Mouse (Mus musculus) gastrocnemius, adult 18-20 months (tissue): ENCODE measurements around the gene Slc25a38. TPM values are rescaled to one million over a fixed set of nuclear protein-coding genes. Genes with fewer than 3 reads are reported as not detected.

Experiments used
- DNase-seq: peaks from one replicate; pipeline ENCODE4 v3.0.0; 2021; ENCODE audit warnings: low spot score
- long read RNA-seq, 2 experiments: library from polyadenylated mRNA; stranded (forward); transcript quantifications; one replicate each; pipeline ENCODE4 v2.0.0; 2021
- total RNA-seq, 2 experiments: library from RNA; stranded (reverse); gene quantifications; 2 replicates each; pipeline ENCODE4 v1.2.3; 2021

Slc25a38 gene
- total RNA-seq: 10 to 100 TPM; 11.6 to 11.7 TPM
- long read RNA-seq, experiment 1, transcript Slc25a38-201 (7 exons, 1,791 nt): major isoform, 17 of 22 reads
- long read RNA-seq, experiment 1, partial matches to known transcripts: 1 of 22 reads
- long read RNA-seq, experiment 1, other reads (novel, unspliced or antisense): 4 of 22 reads
- long read RNA-seq, experiment 2, transcript Slc25a38-201 (7 exons, 1,791 nt): major isoform, 10 of 14 reads
- long read RNA-seq, experiment 2, partial matches to known transcripts: 1 of 14 reads
- long read RNA-seq, experiment 2, other reads (novel, unspliced or antisense): 3 of 14 reads

DNA sequence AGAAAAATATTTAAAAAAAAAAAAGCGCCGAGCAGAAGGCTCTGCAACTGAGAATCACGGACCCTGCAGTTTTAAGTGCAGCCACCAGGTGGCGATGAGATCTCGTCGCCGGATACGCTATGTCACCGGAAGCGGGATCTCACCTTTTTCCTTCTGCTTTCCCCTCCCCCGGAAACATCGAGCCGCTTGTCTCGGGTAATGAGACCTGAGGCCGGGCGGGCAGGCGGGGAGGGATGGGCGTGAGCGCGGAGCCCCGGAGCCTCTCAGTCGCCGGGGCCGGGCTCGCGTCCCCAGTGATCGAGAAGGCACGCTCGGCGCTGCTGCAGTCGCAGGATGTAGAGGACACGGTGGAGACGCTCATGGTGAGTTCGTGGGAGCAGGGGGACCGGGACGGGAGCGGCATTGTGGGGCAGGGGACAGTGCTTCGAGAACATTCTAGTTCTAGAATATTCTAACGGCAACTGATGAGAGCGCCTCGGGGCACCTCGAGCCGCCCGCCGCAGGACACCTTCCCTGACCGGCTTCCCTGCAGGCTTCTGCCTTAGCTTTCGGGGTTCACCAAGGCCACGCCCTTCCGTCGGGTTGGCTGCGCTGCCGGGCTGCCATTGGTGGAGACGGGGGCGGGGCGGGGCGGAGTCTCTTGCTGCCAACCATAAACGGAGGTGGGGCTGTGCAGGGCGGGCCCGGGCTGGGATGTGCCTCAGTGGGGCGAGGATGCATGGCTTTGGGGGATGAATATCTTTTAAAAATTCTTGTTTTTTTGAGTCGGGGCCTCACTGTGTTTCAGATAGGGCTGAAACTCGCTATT, at the start of gene Slc25a38:
Gene Slc25a38 (plus strand): TSS at position 164 of the 808 bp plus-strand sequence.
- DNase-seq: peak; percentile 94

DNA sequence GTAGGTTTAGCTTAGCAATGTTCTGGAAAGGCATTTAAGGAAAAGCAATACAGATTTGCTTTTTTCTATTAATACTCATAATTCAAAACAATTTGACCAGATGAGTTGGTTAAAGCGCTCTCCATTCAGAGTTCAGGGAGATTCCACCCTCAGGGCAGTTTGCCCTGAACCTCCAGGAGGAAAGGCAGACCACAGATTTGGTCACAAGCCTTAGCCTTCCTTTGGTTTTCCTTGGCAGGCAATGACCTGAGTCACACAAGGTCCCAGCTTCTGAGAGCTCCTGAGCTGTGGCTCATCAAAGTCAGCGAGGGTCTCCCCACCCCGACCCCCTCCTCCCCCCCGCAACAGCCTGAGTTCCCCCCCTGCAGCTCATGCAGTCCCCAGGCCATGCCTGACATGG, 45.9 kb upstream of the Slc25a38 start:
- DNase-seq: no peak

DNA sequence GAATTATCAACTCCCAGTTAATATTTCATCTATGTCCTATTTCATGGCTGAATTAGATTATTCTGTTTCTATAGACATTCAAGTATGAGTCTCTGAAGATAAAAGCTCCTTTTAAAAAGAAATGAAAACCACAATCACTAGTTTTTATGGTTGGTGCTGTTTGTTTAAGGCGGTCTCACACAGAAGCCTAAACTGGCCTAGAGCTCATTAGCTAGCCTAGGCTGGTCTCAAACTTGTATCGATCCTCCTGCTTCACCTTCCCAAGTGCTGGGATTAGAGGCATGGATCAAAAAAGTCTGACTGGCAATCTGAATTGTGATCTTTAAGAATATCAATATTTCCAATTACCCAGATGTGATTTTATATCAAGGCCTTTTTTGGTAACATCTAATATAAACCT, 42.6 kb upstream of the Slc25a38 start:
- no peak for DNase-seq

DNA sequence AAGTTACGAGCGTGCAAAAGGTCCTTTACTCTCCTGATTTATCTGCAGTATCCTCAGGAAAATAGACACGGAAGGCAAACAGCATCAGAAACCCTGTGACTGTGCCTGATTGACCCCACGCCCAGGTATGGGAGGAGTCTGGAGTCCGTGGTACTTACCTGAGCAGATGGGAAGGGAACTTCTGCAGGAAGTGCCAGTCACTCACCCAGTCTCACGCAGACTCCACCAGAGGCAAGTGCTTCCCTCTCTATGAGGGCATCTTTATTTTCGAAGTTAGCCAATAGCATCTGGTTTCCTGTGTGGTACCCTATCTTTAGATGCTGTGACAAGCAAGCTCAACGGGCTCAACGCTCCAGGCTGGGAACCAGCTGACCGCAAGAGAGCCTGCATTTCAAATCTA, 42.1 kb upstream of the Slc25a38 start:
- no peak for DNase-seq

DNA sequence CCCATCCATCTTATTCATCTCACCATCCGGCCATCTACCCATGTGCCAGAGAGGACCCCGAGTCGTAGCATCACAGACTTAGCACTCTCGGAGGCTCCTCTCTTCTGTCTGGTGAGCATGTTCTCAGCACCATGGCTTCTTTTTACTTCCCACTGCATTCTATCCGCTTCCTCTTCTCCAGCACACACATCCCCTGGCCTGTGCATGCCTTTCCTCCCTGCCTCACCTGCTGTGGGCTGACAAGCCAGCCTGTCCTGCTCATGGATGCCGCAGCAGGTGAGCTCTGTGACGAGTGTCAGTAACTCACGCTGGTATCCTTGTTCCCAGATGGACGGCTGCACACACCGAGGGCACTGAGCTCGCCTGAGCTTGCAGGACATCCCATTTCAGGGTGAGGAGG, 40.4 kb upstream of the Slc25a38 start, which contains the start of gene Cx3cr1:
Gene Cx3cr1 (minus strand): TSS at position 101 of the 400 bp plus-strand sequence.
- no peak for DNase-seq

DNA sequence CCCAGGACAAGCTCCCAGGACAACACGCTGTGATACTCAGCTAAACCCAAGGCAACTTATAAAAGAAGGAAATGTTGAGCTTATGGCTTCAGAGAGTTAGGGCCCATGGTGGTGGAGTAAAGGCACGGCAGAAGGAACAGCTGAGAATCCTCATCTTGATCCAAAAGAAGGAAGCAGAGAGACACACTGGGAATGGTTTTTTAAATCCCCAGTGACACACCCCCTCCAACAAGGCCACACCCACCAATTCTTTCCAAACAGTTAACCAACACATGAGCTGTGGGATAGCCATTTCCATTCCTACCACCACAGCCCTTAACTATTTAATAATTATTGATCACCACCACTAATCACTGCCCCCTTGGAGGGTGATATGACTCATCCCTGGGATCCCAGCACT, 38.9 kb upstream of the Slc25a38 start:
- no peak for DNase-seq

DNA sequence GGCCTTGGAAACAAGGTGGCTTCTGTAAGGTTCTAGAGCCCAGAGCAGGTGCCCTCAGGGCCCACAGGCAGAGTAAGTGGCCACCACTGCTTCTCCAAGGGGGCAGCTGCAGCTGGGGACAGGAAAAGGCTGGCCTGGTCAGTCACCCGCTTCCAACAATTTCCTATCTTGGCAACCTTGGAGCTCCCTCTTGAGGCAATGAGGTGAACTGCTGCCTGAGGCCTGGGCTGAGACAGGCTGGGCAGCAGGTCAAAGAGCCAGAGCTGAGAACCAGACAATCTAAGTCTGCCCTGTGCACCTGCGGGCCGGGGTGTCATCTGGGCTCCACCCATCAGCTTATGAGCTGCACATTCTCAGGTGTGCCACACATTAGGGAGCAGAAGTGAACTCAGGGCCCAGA, 37.0 kb upstream of the Slc25a38 start:
- peak; percentile 86 for DNase-seq

DNA sequence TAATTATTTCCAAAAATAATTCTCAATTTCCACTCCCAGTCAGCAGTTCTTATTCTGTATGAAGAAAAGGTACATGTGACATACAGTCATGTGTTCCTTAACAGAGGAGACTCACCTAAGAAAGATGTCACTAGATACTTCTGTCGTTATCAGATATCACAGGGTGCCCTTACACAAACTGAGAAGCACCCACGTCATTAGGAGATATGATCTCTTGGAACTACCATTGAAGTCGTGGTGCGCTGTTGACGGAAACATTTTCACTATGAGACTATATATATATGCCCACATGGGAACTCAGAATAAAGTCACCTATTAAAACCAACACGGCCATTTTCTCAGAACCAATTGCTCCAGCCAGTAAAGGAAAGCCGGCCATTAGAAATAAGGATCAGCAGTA, 35.7 kb upstream of the Slc25a38 start:
- DNase-seq: no peak

DNA sequence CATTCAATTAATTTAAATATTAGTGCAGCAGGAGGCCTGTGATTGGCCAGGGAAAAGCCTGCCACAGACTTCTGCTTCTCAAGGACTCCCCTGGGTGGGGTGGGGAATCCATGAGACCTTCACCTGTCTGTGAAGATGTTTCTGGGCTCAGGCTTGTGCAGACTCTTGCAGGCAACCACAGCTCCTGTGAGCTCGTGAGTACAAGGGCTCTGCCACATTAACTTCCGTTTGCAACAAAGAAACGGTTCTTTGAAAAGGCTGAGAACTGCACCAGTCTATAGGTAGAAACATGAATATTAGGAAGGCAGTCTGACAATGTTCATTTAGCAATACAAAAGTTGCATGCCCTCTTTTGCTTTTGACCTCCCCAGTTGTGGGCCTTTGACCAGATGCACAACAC, 31.9 kb upstream of the Slc25a38 start:
- no peak for DNase-seq

DNA sequence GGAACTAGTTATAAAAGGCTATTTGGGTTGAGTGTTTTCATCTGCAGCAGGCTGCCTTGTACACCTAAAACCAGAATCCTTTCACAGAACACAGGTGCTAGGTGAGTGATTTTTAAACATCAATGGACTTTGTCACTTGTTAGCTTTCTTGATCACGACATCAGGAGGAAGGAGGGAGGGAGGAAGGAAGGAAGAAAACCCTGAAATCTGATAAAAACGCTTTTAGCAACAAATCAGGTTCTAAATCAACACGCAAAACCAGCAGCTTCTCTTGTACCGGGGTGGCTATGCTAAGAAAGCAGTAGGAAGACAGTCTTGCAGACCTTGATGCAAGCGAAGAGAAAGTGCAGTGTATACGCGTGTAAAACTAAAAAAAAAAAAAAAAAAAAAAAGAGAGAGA, 30.3 kb upstream of the Slc25a38 start:
- DNase-seq: no peak

DNA sequence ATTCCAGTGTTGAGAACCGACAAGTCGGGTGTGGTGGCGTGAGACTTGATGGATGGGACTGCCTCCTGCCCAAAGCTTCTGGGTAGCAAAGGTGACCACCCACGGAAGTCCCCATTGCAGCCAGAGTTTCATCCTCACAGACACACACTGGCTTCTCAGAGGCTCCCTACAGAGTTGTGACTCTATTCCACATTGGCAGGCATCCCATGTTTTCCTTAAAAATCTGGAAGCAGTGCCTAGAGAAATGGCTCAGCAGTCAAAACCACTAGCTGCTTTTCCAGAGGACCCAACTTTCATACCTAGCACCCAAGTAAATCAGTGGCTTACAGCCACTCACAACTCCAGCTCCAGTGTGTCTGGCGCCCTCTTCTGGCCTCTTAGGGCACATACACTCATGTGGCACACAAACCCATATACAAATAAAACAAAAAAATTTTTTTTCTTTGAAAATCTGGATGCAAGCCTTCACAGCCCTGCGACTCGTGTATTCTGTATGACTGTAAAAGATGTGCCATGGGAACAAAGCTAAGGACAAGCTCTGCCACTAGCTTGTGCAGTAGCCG, 29.5 kb upstream of the Slc25a38 start:
- DNase-seq: peak; percentile 38

DNA sequence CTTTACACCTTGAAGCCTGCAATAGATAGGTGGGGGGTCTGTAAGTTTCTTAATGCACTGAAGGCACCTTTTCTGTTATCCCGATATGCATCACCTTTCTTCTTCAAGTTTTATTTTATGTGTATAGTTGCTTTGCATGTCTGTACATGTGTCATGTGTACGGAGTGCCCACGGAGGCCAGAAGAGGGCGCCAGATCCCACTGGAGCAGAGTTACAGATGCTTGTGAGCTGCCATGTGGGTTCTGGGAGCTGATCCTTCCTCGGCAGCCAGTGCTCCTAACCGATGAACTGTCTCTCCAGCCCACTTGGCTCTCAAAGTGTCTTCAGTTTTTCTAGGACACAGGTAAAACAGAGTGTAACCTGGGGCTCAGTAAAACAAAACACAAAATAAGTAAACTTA, 28.9 kb upstream of the Slc25a38 start:
- no peak for DNase-seq

DNA sequence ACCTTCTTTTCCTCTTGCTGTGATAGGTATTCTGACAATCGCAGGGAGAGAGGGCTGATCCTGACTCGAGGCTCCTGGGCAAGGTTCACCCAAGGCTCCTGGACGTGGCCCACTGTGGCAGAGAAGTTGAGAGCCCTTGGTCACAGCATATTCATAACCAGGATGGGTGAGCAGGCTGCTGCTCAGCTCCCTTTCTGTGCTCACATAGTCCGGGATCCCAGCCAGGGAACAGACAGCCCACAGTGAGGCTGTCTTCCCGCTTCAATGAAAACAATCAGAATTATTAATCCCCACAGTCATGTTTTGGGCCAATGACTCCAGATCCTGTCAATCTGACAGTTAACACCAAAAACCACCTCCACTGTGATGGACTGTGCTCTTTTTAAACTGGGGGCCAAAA, 28.2 kb upstream of the Slc25a38 start:
- DNase-seq: no peak

DNA sequence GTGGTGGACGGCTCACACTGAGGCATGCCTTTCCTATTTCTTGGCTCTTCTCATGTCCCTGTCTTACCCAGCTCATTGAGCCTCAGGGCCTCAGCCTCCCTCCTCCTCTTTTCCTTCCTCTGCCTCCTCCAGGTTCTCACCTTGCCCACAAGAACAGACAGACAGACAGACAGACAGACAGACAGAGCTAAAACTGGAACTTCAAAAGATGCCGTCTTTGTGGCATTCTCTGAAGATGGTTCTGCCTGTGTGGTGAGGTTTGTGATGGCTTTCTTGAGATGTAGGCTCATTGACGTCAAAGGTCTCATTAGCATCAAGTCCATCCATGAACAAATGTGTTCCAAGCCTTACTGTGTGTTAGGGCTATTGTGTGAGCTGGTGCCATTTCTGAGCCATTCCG, 27.5 kb upstream of the Slc25a38 start:
- no peak for DNase-seq

DNA sequence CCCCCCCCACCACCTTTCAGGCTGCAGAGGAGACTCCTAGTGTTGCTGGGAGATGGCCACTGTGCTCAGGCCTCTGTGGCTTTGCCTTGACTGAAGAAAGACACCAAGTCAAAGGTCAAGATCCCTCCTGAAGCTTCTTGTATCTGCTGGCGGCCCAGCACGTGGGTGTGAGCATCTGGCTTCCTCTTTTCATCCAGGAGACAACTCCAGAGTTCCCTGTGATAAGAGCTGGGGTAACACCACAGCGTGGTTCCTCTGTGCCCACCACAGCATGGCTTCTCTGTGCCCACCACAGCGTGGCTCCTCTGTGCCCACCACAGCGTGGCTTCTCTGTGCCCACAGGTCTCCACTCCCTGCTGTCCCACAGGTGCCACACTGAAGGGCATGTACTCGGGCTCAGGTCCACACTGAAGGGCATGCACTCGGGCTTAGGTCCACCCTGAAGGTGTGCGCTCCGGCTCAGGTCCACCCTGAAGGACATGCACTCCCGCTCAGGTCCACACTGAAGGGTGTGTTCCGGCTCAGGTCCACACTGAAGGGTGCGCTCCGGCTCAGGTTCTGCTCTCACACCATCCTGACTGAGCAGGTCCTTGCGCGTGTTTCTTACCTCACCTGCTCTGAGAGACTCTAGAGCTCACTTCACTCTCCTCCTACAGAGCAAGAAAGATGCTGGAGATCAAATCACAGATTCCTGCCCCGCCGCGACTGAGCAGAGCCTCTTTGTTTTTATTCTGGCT, 26.8 kb upstream of the Slc25a38 start:
- no peak for DNase-seq

DNA sequence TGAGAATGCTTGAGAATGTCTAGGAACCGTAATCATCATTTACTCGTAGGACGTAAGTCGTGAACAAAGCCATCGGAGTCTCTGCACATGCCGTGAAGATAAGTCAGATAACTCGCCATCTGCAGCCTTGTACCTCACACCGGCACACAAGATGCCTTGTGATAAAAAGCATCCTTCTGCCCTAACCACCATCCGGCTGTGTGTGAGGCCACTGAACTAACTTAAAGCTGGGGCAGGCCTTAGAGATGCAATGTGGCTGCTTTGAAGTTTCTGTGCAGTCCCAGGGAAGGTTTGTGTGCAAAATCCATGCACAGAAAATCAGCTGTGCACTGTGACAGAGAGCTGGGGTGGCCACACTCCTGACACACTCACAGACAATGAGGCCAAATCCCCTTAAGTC, 25.8 kb upstream of the Slc25a38 start:
- no peak for DNase-seq

DNA sequence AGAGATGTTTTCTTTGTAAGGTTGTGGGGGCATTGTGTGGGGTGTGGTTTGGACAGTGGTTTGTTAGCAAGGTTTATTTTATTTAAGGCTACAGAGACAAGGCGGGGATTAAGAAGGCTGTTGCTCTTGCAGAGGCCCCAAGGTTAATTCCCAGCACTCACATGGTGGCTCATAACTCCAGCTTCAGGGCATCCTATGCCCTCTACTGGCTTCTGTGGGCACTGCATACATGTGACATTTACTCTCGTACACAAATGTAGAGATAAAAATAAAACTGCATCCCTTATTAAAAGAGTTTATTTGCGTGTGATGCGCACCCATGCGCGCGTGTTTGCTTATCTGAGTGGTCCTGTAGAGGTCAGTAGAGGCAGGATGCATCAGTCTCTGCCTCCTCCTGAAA, 21.0 kb upstream of the Slc25a38 start:
- no peak for DNase-seq

DNA sequence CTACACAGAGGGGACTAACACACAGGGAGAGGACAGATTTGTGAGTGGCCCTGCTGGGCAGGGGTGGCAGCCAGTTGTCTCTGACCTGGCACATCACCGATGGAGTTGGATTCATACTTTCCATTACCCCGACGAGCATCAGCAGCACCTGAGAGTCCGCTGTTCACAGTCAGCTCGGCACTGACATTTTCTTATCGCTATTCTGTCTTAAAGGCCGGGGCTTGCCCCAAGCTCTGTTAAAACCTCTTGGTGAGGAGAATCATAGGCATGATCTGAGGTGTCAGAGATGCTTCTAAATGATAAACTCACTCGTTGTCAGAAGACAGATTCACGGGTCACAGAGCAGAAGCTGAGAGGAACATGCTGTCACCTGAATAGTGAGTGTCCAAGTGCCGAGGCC, 19.1 kb upstream of the Slc25a38 start:
- no peak for DNase-seq

DNA sequence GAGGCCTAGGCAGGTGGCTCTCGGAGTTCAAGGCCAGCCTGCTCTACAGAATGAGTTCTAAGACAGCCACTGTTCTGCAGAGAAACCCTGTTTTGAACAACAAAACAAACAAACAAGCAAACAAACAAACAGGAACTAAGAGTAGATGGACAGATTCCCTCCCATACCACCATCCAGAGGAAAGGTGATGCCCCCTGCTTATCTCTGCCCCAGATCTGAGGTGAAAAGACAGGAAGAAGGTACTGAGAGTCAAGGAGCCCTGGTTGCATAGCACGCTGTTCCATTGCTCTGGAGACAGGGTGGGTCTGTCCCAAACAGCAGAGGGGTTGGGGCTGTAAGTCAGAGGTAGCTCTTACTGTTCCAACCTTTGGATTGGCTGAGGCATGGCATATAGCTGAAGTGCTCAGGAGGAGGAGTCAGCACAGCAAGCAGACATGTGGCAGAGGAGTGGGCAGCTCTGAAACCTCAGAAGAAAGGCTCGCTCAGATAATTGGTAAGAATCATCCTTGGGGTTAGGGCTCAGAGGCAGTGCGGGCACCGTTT, 18.4 kb upstream of the Slc25a38 start, which contains the start of gene Ccr8:
Gene Ccr8 (plus strand): TSS at position 419 of the 543 bp plus-strand sequence.
- no peak for DNase-seq

DNA sequence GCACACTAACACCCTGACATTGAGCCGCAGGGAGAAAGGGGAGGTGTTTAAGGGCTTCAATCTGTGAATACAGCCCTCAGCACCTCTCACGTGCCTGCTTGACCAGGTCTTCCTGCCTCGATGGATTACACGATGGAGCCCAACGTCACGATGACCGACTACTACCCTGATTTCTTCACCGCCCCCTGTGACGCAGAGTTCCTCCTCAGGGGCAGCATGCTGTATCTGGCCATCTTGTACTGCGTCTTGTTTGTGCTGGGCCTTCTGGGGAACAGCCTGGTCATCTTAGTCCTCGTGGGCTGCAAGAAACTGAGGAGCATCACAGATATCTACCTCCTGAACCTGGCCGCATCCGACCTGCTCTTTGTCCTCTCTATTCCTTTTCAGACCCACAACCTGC, 16.5 kb upstream of the Slc25a38 start:
- DNase-seq: no peak

DNA sequence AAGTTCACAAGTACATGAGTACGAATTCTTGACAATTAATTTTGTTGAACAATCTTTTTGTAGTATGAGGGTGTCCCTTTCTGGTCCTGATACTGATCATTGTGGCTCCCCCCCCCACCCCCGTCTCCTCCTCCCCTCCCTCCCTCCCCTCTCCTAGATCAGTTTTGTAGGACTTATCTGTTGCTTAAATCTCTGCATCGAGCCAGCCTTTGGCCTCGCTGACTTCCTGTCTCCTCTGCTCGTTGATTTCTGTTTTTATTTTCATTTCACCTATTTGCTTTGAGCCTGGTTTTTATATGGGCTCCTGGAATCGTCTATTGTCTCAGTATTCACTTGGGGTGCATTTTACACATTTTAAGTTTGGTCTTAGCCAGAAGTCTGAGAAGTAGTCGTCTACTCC, 14.3 kb upstream of the Slc25a38 start:
- DNase-seq: no peak

DNA sequence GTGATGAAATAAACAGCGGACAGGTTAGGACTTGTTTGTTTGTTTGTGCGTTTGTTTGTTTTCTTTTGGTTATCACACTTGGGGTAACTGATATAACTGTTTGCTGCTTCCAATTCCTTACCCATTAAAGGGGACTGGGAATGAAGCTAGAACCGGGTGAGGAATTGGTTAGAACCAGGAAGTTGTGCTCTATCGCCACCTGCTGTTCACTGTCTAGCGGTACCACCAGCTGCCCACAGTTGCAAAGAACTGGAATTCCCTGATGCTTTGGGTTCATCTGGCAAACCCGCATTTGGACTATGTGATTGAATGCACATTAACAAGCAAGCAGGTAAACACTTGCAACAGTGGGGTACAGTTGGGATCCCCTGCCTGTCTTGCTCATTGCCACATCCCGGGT, 11.5 kb upstream of the Slc25a38 start:
- peak; percentile 64 for DNase-seq
